Mouse (Mus musculus): ENCODE data around the gene Casp6.

The Casp6 gene

GRCm38 (mm10) chr3:129923581-129923980 lies 22.4 kb downstream of the Casp6 start:
- DNase-seq: no peak

- DNase-seq: no peak
These were observed 24.6 kb downstream of the Casp6 start for GRCm38 (mm10) chr3:129925861-129926260.

GRCm38 (mm10) chr3:129930213-129930778 lies 29.1 kb downstream of the Casp6 start:
- no peak for DNase-seq

GRCm38 (mm10) chr3:129932443-129932842 lies 31.2 kb downstream of the Casp6 start:
- peak; percentile 43 to 50 for DNase-seq

- DNase-seq: no peak
These were observed 35.3 kb downstream of the Casp6 start for GRCm38 (mm10) chr3:129936561-129936960.

GRCm38 (mm10) chr3:129937848-129938247 lies 36.6 kb downstream of the Casp6 start:
- peak; percentile 13 to 27 for DNase-seq

- DNase-seq: no peak
These were observed 37.8 kb downstream of the Casp6 start for GRCm38 (mm10) chr3:129939058-129939457.

GRCm38 (mm10) chr3:129940780-129941179 lies 39.6 kb downstream of the Casp6 start:
- DNase-seq: no peak

- no peak for DNase-seq
These were observed 40.1 kb downstream of the Casp6 start for GRCm38 (mm10) chr3:129941291-129941690.

GRCm38 (mm10) chr3:129943813-129944212 lies 42.6 kb downstream of the Casp6 start:
- DNase-seq: no peak

- no peak for DNase-seq
These were observed 45.1 kb downstream of the Casp6 start for GRCm38 (mm10) chr3:129946217-129946914.

- no peak for DNase-seq
These were observed 47.1 kb downstream of the Casp6 start for GRCm38 (mm10) chr3:129948359-129948758.

GRCm38 (mm10) chr3:129949158-129949773 lies 48.0 kb downstream of the Casp6 start:
- no peak for DNase-seq

- DNase-seq: no peak
These were observed 52.1 kb downstream of the Casp6 start for GRCm38 (mm10) chr3:129953296-129953695.

- DNase-seq: no peak
These were observed 61.3 kb downstream of the Casp6 start for GRCm38 (mm10) chr3:129962533-129962932.

Measured in kidney, postnatal 4 days (tissue).